Mouse (Mus musculus) embryonic facial prominence, embryonic 13.5 days (tissue): ENCODE data around the gene Necab3. TPM values are rescaled to one million over a fixed set of nuclear protein-coding genes. Genes with fewer than 3 reads are reported as not detected.

ENCODE experiments used
- ATAC-seq: fragments of 200-750 bp; cut with Nextera tagmentation; 2 replicates; pipeline ENCODE4 v1.8.0; 2017; ENCODE audit warnings: low read depth; ENCODE audit not compliant: insufficient number of reproducible peaks, insufficient read depth, low FRiP score, low TSS enrichment
- H3K27ac ChIP-seq: fragments of 300-500 bp; sonication (generic); 2 replicates; pipeline ENCODE4 v1.5.1; 2015; ENCODE audit warnings: moderate library complexity, mild to moderate bottlenecking, inconsistent platforms
- H3K27me3 ChIP-seq: fragments of 300-500 bp; sonication (generic); 2 replicates; pipeline ENCODE4 v1.6.1; 2015; ENCODE audit warnings: mild to moderate bottlenecking, inconsistent platforms
- H3K36me3 ChIP-seq: fragments of 300-500 bp; sonication (generic); 2 replicates; pipeline ENCODE4 v1.6.1; 2015; ENCODE audit warnings: mild to moderate bottlenecking, inconsistent platforms
- H3K4me1 ChIP-seq: fragments of 300-500 bp; sonication (generic); 2 replicates; pipeline ENCODE4 v1.6.1; 2015; ENCODE audit warnings: inconsistent platforms
- H3K4me2 ChIP-seq: fragments of 300-500 bp; sonication (generic); 2 replicates; pipeline ENCODE4 v1.6.1; 2015; ENCODE audit warnings: moderate library complexity, mild to moderate bottlenecking, inconsistent platforms
- H3K4me3 ChIP-seq: fragments of 300-500 bp; sonication (generic); 2 replicates; pipeline ENCODE4 v1.5.1; 2015; ENCODE audit warnings: mild to moderate bottlenecking, inconsistent platforms
- H3K9ac ChIP-seq: fragments of 300-500 bp; sonication (generic); 2 replicates; pipeline ENCODE4 v1.6.1; 2015; ENCODE audit warnings: mild to moderate bottlenecking, inconsistent platforms
- H3K9me3 ChIP-seq: fragments of 300-500 bp; sonication (generic); 2 replicates; pipeline ENCODE4 v1.6.1; 2016; ENCODE audit warnings: inconsistent platforms
- WGBS: fragments of 180-500 bp; shearing (Covaris S2); methylation state at CpG from one replicate; pipeline ENCODE4 v1.1.7; 2015; ENCODE audit warnings: mixed read lengths; 5-methylcytosine and 5-hydroxymethylcytosine counted together
- polyA plus RNA-seq: library from polyadenylated mRNA; unstranded; fragments of >200 nt; fragmentation: Nextera tagmentation; extraction: Ambion mirVana; gene quantifications from 2 replicates; pipeline ENCODE4 v1.2.1, GENCODE M21; 2015

The Necab3 gene
- polyA plus RNA-seq, 1 experiment from 2014 or later = 3.8 TPM

DNA sequence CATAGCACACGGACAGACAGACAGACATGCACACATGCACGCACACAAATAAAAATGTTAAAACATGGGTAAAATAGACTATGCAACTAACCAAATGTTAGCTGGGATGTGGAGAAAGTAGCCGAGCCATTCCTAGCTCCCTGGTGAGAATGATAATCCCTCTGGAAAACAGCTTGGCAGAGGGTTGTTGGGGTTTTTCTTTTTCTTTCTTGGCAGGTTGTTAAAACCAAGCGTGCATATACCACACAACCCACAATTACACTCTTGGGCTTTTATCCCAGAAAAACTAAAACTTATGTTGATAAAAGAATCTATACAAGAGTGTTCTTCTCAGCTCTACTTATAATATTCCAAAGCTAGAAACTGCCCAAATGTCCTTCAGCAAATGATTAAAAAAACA is 30.4 kb upstream of the Necab3 start:
- 78% methylated on average over 4 of the region's 4 CpGs for WGBS
- ATAC-seq = no peak
- H3K4me1 ChIP-seq = peaks cover 20% of the 10 kb centered on the region
- H3K4me3 ChIP-seq = no peak overlapping the region
- H3K27me3 ChIP-seq = no peaks in the 10 kb centered on the region
- no peak overlapping the region for H3K4me2 ChIP-seq
- peaks cover 28% of the 10 kb centered on the region for H3K36me3 ChIP-seq
- H3K9me3 ChIP-seq = no peaks in the 10 kb centered on the region
- no peak overlapping the region for H3K27ac ChIP-seq
- H3K9ac ChIP-seq = no peak overlapping the region

DNA sequence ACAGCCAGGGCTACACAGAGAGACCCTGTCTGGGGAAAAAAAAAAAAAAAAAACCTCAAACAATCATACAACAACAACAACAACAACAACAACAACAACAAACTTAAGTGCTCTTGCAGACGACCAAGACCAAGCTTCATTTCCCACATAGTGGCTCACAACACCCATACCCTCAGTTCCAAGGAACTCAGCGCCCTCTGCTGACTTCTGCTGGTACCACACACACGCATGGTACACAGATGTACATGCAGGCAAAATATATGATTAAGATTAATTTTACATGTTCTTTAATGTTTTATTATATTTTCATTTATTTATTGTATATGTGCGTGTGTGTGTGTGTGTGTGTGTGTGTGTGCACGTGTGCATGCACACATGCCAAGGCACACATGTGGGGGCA is 27.7 kb upstream of the Necab3 start:
- peaks cover 16% of the 10 kb centered on the region for H3K36me3 ChIP-seq
- no peak overlapping the region for H3K4me2 ChIP-seq
- WGBS = 76% methylated on average over 5 of the region's 5 CpGs
- H3K9me3 ChIP-seq = no peaks in the 10 kb centered on the region
- no peaks in the 10 kb centered on the region for H3K27me3 ChIP-seq
- H3K27ac ChIP-seq = no peak overlapping the region
- no peak for ATAC-seq
- no peak overlapping the region for H3K9ac ChIP-seq
- H3K4me3 ChIP-seq = no peak overlapping the region
- H3K4me1 ChIP-seq = peaks cover 28% of the 10 kb centered on the region

DNA sequence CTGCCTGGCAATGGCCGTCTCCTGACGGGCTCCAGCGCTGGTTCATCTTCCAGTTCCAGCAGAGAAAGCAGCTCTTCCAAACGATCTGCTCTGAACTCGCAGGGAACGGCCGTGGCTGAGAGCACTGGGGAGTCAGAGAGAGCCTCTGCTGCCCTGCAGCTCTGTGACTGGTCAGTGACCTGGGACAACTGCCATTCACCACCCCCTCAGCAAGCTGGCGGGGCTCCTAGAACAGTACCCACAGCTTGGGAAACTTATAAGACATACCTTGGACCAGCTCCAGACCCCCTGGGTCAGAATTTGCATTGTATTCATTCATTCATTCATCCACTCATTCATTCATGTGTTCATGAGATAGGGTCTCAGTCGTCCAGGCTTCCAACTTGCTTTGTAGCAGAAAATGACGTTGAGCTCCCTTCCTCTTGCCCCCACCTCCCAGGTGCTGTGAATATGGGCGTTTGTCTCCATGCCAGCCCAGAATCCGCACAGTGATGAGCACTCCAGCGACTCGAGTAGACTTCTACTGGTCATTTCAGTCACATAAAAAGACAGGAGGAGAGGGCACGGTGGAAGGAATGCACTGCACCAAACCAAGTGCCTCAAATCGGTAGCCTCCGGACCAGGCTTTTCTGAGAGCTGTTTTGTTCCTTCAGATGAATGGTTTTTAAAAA is 26.4 kb upstream of the Necab3 start:
- no peak for ATAC-seq
- Histone ChIP-seq H3K27me3 (no peaks in the 10 kb centered on the region), H3K36me3 (peaks cover 16% of the 10 kb centered on the region), H3K27ac (no peak overlapping the region), H3K4me3 (no peak overlapping the region), H3K9me3 (no peaks in the 10 kb centered on the region), H3K4me1 (peaks cover 28% of the 10 kb centered on the region), H3K9ac (no peak overlapping the region), H3K4me2 (no peak overlapping the region)
- 67% methylated on average over 17 of the region's 17 CpGs for WGBS

DNA sequence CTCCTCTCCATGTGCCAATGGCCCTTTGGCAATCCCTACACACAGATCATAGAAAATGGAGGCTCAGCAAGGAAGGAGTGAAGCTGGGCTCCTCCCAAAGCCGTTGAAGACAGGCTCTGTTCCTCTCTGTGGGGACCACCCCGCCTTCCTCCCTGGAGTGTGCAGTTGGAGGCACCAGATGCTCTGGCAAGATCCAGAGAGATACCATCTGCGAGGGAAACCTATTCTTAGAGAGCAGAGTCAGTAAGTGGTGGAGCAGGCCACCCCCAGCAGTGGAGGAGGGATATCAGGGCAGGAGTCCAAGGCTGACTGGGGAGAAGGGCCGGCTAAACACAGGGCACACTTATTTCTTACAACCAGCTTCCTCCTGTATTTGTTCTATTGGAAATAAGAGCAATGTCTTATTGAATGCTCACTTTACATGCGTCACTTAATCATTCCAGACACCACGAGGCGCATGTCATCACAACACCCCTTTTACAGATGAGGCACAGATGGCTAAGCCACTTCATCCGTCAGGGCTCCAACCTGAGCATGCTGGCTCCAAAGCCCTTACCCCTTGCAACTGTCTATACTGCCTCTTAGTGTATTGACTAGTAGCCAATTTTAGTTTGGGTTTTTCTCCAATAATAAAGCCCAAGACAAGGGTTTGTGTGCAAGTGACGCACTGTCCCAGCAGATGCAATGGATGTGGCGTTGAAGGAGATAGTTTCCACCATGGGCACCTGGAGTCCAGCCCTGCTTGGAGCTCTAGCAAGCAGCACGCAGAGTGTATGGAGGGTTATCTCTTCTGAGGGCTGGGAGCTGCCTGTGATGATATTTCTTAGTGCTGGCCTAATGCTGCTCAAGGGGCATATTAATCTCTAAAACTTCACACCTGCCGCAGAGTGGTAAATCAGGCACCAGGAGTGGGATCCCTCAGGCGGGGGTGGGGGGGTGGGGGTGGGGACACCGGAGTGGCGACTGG is 25.5 kb upstream of the Necab3 start:
- Histone ChIP-seq H3K4me1 (peaks cover 28% of the 10 kb centered on the region), H3K9me3 (no peaks in the 10 kb centered on the region), H3K4me3 (no peak overlapping the region), H3K36me3 (peaks cover 16% of the 10 kb centered on the region), H3K27me3 (no peaks in the 10 kb centered on the region), H3K27ac (peak overlapping the region; percentile 72), H3K9ac (no peak overlapping the region), H3K4me2 (no peak overlapping the region)
- WGBS = 59% methylated on average over 15 of the region's 15 CpGs
- ATAC-seq = peak; percentile 45; the same call in 1 of the 2 replicates

DNA sequence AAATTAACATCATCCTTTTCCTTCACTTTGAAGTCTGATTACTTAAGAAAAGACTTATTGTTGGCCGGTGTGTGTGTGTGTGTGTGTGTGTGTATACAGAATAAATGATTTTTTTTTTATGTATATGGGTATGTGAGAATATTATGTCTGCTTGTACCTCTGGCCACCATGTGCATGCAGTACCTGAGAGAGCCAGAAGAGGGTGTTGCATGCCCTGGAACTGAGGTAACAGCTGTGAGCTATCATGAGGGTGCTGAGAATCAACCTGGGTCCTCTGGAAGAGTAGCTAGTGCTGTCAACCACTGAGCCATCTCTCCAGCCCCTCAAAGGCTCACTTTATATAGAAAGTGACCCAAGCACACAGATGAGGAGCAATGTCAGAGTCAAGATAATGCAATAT is 22.7 kb upstream of the Necab3 start:
- WGBS = 95% methylated on average over 1 of the region's 1 CpGs
- Histone ChIP-seq H3K9ac (no peak overlapping the region), H3K27me3 (no peaks in the 10 kb centered on the region), H3K9me3 (no peaks in the 10 kb centered on the region), H3K4me3 (no peak overlapping the region), H3K36me3 (peaks cover 1% of the 10 kb centered on the region), H3K4me1 (peaks cover 28% of the 10 kb centered on the region), H3K4me2 (no peak overlapping the region), H3K27ac (no peak overlapping the region)
- ATAC-seq = no peak

DNA sequence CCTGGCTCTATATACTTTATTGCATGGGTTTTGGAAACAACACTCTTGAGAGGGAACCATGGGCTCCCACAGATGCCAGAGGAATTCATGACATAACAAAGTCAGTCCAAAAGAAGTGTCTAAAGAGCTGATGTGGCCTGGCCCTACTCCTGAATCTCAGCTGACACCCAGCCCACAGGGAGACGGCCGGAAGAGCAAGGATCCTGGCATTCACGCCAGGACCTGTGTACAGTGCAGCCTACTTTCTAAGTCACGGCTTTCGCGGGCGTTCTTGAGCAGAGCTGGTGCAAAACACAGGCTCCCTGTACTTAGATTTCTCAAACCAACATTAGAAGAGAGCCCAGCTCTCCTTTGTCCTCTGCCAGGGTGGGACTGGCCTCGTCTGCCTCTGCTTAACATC is 21.9 kb upstream of the Necab3 start:
- H3K4me2 ChIP-seq = no peak overlapping the region
- no peak overlapping the region for H3K27ac ChIP-seq
- H3K27me3 ChIP-seq = no peaks in the 10 kb centered on the region
- H3K4me3 ChIP-seq = no peak overlapping the region
- ATAC-seq = no peak
- no peaks in the 10 kb centered on the region for H3K36me3 ChIP-seq
- peaks cover 23% of the 10 kb centered on the region for H3K4me1 ChIP-seq
- H3K9ac ChIP-seq = no peak overlapping the region; the same call in 1 of the 2 replicates
- H3K9me3 ChIP-seq = no peaks in the 10 kb centered on the region
- 83% methylated on average over 8 of the region's 8 CpGs for WGBS

DNA sequence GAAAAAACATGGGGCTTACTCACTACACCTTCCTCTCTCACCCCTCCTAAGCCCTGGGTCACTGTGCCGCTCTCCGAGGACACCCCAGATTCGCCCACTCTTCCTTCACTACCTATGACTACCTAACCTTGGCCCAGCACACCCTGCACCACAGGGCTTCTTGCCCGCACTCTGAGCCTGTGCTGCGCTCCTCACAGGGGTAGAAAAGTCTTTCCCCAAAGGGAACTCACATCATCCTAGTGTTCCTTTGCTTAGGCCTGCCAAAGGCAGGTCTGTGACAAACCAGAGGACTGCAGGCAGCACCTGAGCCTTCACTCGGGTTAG is 19.0 kb upstream of the Necab3 start:
- WGBS = 73% methylated on average over 6 of the region's 6 CpGs
- H3K4me2 ChIP-seq = no peak overlapping the region
- no peaks in the 10 kb centered on the region; the same call in 1 of the 2 replicates for H3K4me1 ChIP-seq
- no peak for ATAC-seq
- H3K27me3 ChIP-seq = no peaks in the 10 kb centered on the region
- no peak overlapping the region for H3K9ac ChIP-seq
- no peaks in the 10 kb centered on the region for H3K9me3 ChIP-seq
- H3K36me3 ChIP-seq = no peaks in the 10 kb centered on the region
- H3K4me3 ChIP-seq = no peak overlapping the region
- H3K27ac ChIP-seq = no peak overlapping the region

DNA sequence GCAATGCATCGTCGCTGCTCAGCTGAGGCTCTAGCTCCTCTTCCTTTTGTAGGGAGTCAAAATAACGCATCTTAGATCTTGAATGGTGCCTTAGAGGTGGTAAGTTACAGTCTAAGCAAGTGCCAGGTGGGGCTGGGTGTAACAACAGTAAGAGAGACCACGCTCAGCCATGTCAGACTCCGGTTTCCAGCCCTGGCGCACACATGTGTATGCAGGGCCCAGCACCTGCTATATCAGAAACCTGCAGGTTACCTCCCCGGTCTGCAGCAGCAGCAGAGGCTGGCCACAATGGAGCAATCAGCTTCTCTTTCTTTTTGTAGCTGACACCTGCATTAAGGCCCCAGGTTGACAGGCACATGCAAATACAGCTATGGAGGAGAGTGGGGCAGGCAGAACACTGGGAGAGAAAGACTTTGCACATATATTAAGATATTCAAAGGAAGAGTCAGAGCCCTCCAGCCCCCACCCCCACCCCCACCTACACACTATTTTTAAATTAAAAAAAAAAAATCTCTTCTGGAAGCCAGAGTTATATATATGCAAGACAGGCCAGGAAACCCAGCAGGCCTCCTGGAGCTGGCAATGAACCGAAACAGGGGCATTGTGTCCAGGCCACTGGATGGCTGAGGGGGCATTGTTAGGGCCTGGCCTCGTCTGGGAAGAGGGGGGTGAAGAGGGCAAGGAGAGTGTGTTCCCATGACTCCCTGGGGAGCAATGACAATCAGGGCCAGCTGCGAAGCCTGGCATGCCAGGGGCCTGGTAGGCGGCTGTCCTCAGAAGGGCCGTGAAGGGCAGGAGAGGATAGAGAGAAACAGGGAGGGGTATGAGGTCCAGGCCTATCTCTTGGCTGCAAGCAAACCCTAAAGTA is 18.4 kb upstream of the Necab3 start:
- Histone ChIP-seq H3K4me3 (no peak overlapping the region), H3K4me1 (no peaks in the 10 kb centered on the region; the same call in 1 of the 2 replicates), H3K4me2 (no peak overlapping the region), H3K9ac (no peak overlapping the region), H3K36me3 (no peaks in the 10 kb centered on the region), H3K27me3 (no peaks in the 10 kb centered on the region), H3K27ac (no peak overlapping the region), H3K9me3 (no peaks in the 10 kb centered on the region)
- no peak for ATAC-seq
- WGBS = 43% methylated on average over 12 of the region's 12 CpGs

DNA sequence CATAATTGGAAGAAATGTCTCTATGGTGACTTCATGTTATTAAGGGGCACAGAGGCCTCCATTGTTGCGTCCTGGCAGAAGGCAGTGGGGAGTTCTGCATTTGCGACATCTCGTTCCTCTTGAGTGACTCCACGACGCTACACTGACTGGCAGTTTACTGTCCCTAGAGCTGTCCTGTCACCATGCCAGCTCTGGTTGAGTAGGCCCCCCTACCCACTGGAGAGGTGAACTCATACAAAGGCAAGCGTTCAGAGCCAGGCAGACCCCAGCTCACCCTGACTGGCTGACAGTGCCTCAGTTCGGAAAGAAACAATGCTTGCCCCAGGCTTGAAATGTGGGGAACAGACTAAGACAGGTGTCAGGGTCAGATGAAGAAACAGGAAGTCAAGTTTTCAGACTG is 15.6 kb upstream of the Necab3 start:
- Histone ChIP-seq H3K27ac (no peak overlapping the region), H3K9me3 (no peaks in the 10 kb centered on the region), H3K4me3 (no peak overlapping the region), H3K4me1 (peaks cover 11% of the 10 kb centered on the region), H3K4me2 (no peak overlapping the region), H3K27me3 (no peaks in the 10 kb centered on the region), H3K9ac (no peak overlapping the region), H3K36me3 (no peaks in the 10 kb centered on the region)
- ATAC-seq = no peak
- 55% methylated on average over 7 of the region's 7 CpGs for WGBS

DNA sequence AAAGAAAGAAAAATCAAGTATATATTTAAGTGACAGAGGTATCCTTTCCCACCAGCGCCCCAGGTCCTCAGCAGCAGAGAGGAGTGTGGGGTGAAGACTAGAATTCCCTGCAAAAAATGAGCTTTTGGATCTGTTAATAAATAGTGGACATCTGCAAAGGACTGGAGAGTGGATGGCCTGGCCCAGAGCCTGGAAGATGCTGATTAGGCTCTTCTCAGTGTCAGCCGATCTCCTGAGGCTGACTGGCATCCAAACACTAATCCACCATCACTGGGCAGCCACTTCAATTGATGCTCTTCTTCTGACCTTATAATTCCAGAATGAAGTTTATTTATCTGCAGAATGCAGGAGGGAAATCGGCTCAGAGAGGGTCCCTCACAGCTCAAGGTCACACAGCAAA is 14.3 kb upstream of the Necab3 start:
- Histone ChIP-seq H3K4me1 (peaks cover 23% of the 10 kb centered on the region), H3K9me3 (no peaks in the 10 kb centered on the region), H3K36me3 (no peaks in the 10 kb centered on the region), H3K4me3 (no peak overlapping the region), H3K27ac (no peak overlapping the region), H3K9ac (0 out of 2 replicates have a peak overlapping the region, but pooled peaks have one; percentile 36), H3K4me2 (no peak overlapping the region), H3K27me3 (no peaks in the 10 kb centered on the region)
- no peak for ATAC-seq
- WGBS = 84% methylated on average over 3 of the region's 3 CpGs

DNA sequence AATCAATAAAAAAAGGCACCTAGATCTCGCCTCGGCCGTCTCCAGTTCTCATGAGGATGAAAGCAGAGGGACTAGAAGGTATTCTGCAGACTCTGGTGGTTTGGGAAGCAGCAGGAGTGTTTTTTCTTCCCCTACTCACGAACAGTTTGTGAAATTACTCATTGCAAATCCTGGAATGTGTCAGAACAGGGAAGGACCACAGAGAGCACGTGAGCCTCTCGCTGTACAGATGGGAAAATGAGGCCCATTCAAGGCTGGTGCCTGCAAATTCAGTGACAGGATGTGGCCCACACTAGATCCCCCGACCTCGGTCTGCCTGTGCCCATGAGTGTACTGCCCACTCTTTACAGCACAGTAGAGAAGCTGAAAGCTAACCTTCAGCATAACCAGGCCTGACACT is 13.3 kb upstream of the Necab3 start:
- 70% methylated on average over 8 of the region's 8 CpGs for WGBS
- H3K4me2 ChIP-seq = no peak overlapping the region
- peak overlapping the region; percentile 36; the same call in 1 of the 2 replicates for H3K9ac ChIP-seq
- no peaks in the 10 kb centered on the region for H3K9me3 ChIP-seq
- H3K36me3 ChIP-seq = no peaks in the 10 kb centered on the region
- ATAC-seq = no peak
- no peaks in the 10 kb centered on the region for H3K27me3 ChIP-seq
- H3K27ac ChIP-seq = peak overlapping the region; percentile 48; the same call in 1 of the 2 replicates
- no peak overlapping the region for H3K4me3 ChIP-seq
- H3K4me1 ChIP-seq = peaks cover 33% of the 10 kb centered on the region
